Mouse (Mus musculus) urinary bladder, adult 18-20 months (tissue): ENCODE measurements at regions not wholly inside any gene's neighbourhood (a gene's known extent, or its start where the extent isn't known, plus 50 kb on each side); places are given as distances from the start of the nearest gene placed in this dataset.
"Not testable (repeated sequence)": the region's sequence is repeated elsewhere in the genome, so short reads cannot be mapped to it uniquely, and the experiment has no call there.

Experiments
- DNase-seq, 2 experiments: peaks; one replicate each; pipeline ENCODE4 v3.0.0; 2022; ENCODE audit warnings: low spot score in 2 of 2, mixed read lengths in 2 of 2

DNA sequence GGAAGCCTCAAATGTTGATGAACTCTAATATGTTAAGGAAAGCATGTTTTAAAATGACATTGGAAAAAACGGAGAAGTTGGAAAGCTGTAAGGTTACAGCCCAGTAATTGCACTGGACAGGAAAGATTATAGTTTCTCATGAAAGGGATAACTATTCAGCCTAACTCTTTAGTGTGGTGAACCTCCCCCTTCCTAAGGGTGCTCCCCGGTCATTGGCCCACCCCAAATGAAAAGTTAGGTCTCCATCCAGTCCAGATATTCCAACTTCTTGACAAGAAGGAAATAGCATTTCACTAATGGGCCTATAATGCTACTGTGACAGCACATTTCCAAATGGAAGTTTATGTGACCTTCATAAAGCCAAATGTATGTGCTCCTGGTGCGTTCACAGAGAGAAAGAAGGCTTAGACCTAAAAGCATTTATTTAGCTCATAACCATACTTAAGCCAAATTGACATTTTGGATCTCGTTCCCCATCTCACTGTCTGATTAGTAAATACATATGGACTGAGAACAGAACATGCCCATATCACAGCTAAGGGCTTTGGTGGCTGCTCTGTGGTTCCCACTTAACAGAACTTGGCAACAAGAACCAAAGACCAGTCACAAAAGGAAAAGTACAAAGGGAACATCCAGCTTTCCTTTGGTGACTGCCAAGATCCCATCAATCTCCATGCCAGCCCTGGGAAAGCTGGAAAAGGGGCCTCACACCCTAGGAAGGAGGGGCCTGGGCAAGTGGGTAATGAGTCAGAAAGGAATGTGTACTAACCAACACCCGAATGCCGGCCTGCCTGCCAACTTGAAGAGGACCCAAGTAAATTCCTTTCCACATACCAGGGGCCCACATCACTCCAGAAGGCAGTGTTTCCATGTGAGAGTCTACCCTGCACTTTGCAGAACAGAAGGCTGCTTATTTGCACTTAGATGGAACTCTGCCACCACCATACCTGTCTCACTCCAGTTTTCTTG lies 155.1 kb upstream of the Chst7 start:
- DNase-seq = peak in 1 of 2 experiments; percentile 21

GRCm38 (mm10) chrX:19906646-19907371 lies 152.6 kb upstream of the Chst7 start:
- no peak for DNase-seq

- no peak for DNase-seq
These were observed 142.4 kb upstream of the Chst7 start for GRCm38 (mm10) chrX:19917001-19917400.

DNA sequence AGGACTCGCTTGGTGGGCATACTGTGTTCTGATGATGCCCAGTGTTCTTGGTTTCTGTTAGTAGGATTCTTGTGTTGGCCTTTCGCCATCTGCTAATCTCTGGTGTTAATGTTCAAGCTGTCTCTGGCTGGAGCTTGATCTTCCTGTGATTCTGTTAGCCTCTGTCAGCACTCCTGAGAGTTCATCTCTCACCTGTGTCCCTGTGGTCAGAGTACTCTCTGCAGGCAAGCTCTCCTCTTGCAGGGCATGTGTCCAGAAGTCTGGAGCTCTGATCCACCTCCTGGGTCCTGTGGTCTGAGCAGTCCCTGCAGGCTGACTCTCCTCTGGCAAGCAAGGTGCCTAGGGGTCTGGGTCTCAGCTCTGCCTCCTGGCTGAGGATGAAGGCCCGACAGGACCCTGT lies 130.0 kb upstream of the Chst7 start:
- DNase-seq = not testable (repeated sequence)

GRCm38 (mm10) chrX:19929866-19930265 lies 129.5 kb upstream of the Chst7 start:
- no peak for DNase-seq

- DNase-seq = no peak
These were observed 116.1 kb upstream of the Chst7 start for GRCm38 (mm10) chrX:19943305-19943704.
